Mouse (Mus musculus) embryonic fibroblast, embryonic 13.5 days (primary cell): ENCODE results near the gene Foxp1.

Source experiments
- CTCF ChIP-seq: IDR thresholded peaks from 2 replicates; pipeline ENCODE4 v1.5.1; 2011; ENCODE audit warnings: mild to moderate bottlenecking, control low read depth, low read length, moderate library complexity, borderline replicate concordance; ENCODE audit not compliant: insufficient read depth
- POLR2A ChIP-seq: IDR thresholded peaks from 2 replicates; pipeline ENCODE4 v1.6.1; 2011; ENCODE audit warnings: low read depth, mild to moderate bottlenecking, control low read depth, low read length, moderate library complexity

- no peak for TF ChIP-seq CTCF
- no peak for TF ChIP-seq POLR2A
Observed at GRCm38 (mm10) chr6:99118534-99118933, 404.0 kb downstream of the Foxp1 start.
